Mouse (Mus musculus) small intestine, adult 2 months (tissue): ENCODE data around the gene Noc3l. TPM values are rescaled to one million over a fixed set of nuclear protein-coding genes. Genes with fewer than 3 reads are reported as not detected.

Source experiments
- H3K27ac ChIP-seq: fragments of 200-500 bp; 2 replicates; pipeline ENCODE4 v1.5.1; 2012; ENCODE audit warnings: low read depth, low read length, control low read depth, inconsistent platforms; ENCODE audit not compliant: insufficient read depth
- H3K27me3 ChIP-seq: fragments of 200-500 bp; 2 replicates; pipeline ENCODE4 v1.6.1; 2012; ENCODE audit warnings: mild to moderate bottlenecking, moderate library complexity, low read length, inconsistent platforms; ENCODE audit not compliant: control insufficient read depth, insufficient read depth
- H3K36me3 ChIP-seq: fragments of 200-500 bp; 2 replicates; pipeline ENCODE4 v1.6.1; 2012; ENCODE audit warnings: mild to moderate bottlenecking, low read length, control low read depth, inconsistent platforms; ENCODE audit not compliant: control insufficient read depth, insufficient read depth
- H3K4me1 ChIP-seq: fragments of 200-500 bp; 2 replicates; pipeline ENCODE4 v1.6.1; 2012; ENCODE audit warnings: low read length, inconsistent platforms, mixed read lengths; ENCODE audit not compliant: control insufficient read depth, insufficient read depth, insufficient read length
- H3K4me3 ChIP-seq: fragments of 200-500 bp; 2 replicates; pipeline ENCODE4 v1.5.1; 2012; ENCODE audit warnings: low read depth, mild to moderate bottlenecking, control low read depth, inconsistent platforms, low read length, moderate library complexity
- CTCF ChIP-seq: fragments of 200-500 bp; IDR thresholded peaks from 2 replicates; pipeline ENCODE4 v1.5.1; 2012; ENCODE audit warnings: low read depth, mild to moderate bottlenecking, control low read depth, inconsistent platforms, low read length, moderate library complexity, mixed read lengths; ENCODE audit not compliant: insufficient replicate concordance, insufficient read length; ENCODE audit errors: extremely low read depth
- POLR2A ChIP-seq: fragments of 200-500 bp; IDR thresholded peaks from 2 replicates; pipeline ENCODE4 v1.6.1; 2012; ENCODE audit warnings: low read depth, mild to moderate bottlenecking, control low read depth, inconsistent platforms, low read length, moderate library complexity
- WGBS: fragments of 180-500 bp; shearing (Covaris S2); methylation state at CpG from one replicate; pipeline ENCODE4 v1.1.7; 2018; 5-methylcytosine and 5-hydroxymethylcytosine counted together
- polyA plus RNA-seq: library from polyadenylated mRNA; depleted of rRNA; stranded (reverse); fragments of >200 nt; gene quantifications from 2 replicates; pipeline ENCODE4 v1.2.3, GENCODE M21; 2012

Gene Noc3l
- polyA plus RNA-seq, 1 experiment: 0.94 TPM

GRCm38 (mm10) chr19:38793563-38794045, 25.4 kb downstream of the Noc3l start:
- TF ChIP-seq POLR2A: no peak
- no peak for TF ChIP-seq CTCF
- Histone ChIP-seq H3K4me3 (no peak overlapping the region), H3K36me3 (peaks cover 56% of the 10 kb centered on the region), H3K27me3 (no peaks in the 10 kb centered on the region), H3K4me1 (no peaks in the 10 kb centered on the region), H3K27ac (no peak overlapping the region)
- 93% methylated on average over 7 of the region's 7 CpGs for WGBS

GRCm38 (mm10) chr19:38787756-38788155, 31.3 kb downstream of the Noc3l start:
- WGBS: 91% methylated on average over 6 of the region's 6 CpGs
- TF ChIP-seq POLR2A: no peak
- TF ChIP-seq CTCF: no peak
- no peaks in the 10 kb centered on the region for H3K4me1 ChIP-seq
- no peak overlapping the region for H3K27ac ChIP-seq
- H3K4me3 ChIP-seq: no peak overlapping the region
- H3K36me3 ChIP-seq: peaks cover 23% of the 10 kb centered on the region
- no peaks in the 10 kb centered on the region for H3K27me3 ChIP-seq

DNA sequence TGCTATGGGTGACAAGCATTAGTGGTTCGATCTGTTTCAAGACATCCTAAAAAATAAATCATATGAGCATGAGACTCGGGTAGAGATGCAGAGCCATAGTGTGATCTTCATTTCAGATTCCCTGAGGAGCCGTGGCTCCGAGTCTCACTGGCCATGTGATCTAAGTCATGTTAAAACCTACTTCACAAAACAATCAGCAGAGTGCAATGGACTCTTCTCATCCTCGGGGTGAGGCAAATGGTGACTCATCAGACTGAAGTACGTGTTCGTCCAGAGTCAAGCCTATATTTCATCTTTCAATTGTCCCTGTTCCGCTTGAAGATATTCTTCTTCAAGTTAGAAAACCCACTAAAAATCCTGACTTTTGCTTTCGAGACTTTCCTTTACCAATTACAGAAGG, 35.5 kb downstream of the Noc3l start:
- 81% methylated on average over 9 of the region's 9 CpGs for WGBS
- Histone ChIP-seq H3K4me1 (no peaks in the 10 kb centered on the region), H3K27ac (no peak overlapping the region), H3K36me3 (peaks cover 11% of the 10 kb centered on the region), H3K27me3 (no peaks in the 10 kb centered on the region), H3K4me3 (no peak overlapping the region)
- TF ChIP-seq POLR2A (no peak), CTCF (no peak)

GRCm38 (mm10) chr19:38778805-38779204, 40.2 kb downstream of the Noc3l start:
- H3K27me3 ChIP-seq: no peaks in the 10 kb centered on the region
- H3K36me3 ChIP-seq: peaks cover 13% of the 10 kb centered on the region
- no peak for TF ChIP-seq POLR2A
- TF ChIP-seq CTCF: no peak
- 24% methylated on average over 2 of the region's 2 CpGs for WGBS
- no peak overlapping the region for H3K27ac ChIP-seq
- H3K4me3 ChIP-seq: no peak overlapping the region
- no peaks in the 10 kb centered on the region for H3K4me1 ChIP-seq

- H3K36me3 ChIP-seq: peaks cover 10% of the 10 kb centered on the region
- H3K27ac ChIP-seq: no peak overlapping the region
- H3K27me3 ChIP-seq: no peaks in the 10 kb centered on the region
- WGBS: 58% methylated on average over 4 of the region's 4 CpGs
- TF ChIP-seq POLR2A (no peak), CTCF (peak; percentile 27; the same call in 1 of the 2 replicates)
- H3K4me3 ChIP-seq: no peak overlapping the region
- H3K4me1 ChIP-seq: no peaks in the 10 kb centered on the region
Measured at GRCm38 (mm10) chr19:38775548-38775947, 43.5 kb downstream of the Noc3l start.

- Histone ChIP-seq H3K36me3 (peaks cover 13% of the 10 kb centered on the region), H3K4me1 (no peaks in the 10 kb centered on the region), H3K4me3 (no peak overlapping the region), H3K27me3 (no peaks in the 10 kb centered on the region), H3K27ac (no peak overlapping the region)
- 58% methylated on average over 2 of the region's 2 CpGs for WGBS
- TF ChIP-seq CTCF (no peak), POLR2A (no peak)
Measured at GRCm38 (mm10) chr19:38766306-38766705, 52.7 kb downstream of the Noc3l start.

- Histone ChIP-seq H3K27me3 (no peaks in the 10 kb centered on the region), H3K27ac (no peak overlapping the region), H3K36me3 (peaks cover 7% of the 10 kb centered on the region), H3K4me1 (no peaks in the 10 kb centered on the region), H3K4me3 (no peak overlapping the region)
- no peak for TF ChIP-seq CTCF
- no peak for TF ChIP-seq POLR2A
- 83% methylated on average over 3 of the region's 3 CpGs for WGBS
Measured at GRCm38 (mm10) chr19:38760441-38760840, 58.6 kb downstream of the Noc3l start.
